Mouse (Mus musculus) erythroblast, embryonic 14.5 days (primary cell): Measurements from ENCODE around the gene Vmn2r68. TPM values are rescaled to one million over a fixed set of nuclear protein-coding genes. Genes with fewer than 3 reads are reported as not detected.

Experiments used
- H3K27me3 ChIP-seq: 2 replicates; pipeline ENCODE4 v1.6.1; 2012; ENCODE audit warnings: inconsistent platforms; ENCODE audit not compliant: control insufficient read depth
- H3K36me3 ChIP-seq: 2 replicates; pipeline ENCODE4 v1.6.1; 2012; ENCODE audit warnings: mild to moderate bottlenecking, inconsistent platforms; ENCODE audit not compliant: control insufficient read depth
- H3K4me1 ChIP-seq: 2 replicates; pipeline ENCODE4 v1.6.1; 2012; ENCODE audit warnings: inconsistent platforms; ENCODE audit not compliant: control insufficient read depth
- H3K4me3 ChIP-seq: replicated peaks from 2 replicates; pipeline ENCODE3; 2012; ENCODE audit warnings: moderate library complexity, mild to moderate bottlenecking, inconsistent platforms
- H3K9me3 ChIP-seq: 2 replicates; pipeline ENCODE4 v1.6.1; 2012; ENCODE audit warnings: low read length, inconsistent platforms, mixed read lengths; ENCODE audit not compliant: control insufficient read depth
- GATA1 ChIP-seq: IDR thresholded peaks from 2 replicates; pipeline ENCODE4 v1.6.1; 2012; ENCODE audit warnings: low read length, inconsistent platforms, mixed read lengths
- TAL1 ChIP-seq: IDR thresholded peaks from 3 replicates; pipeline ENCODE4 v1.6.1; 2012; ENCODE audit warnings: low read length, inconsistent platforms, mixed read lengths
- polyA plus RNA-seq: library from polyadenylated mRNA; stranded (reverse); fragments of >175 nt; gene quantifications from 2 replicates; pipeline ENCODE4 v1.2.3, GENCODE M21; 2012

Vmn2r68 gene
- 0.02 TPM in 1 of 2 replicates, not detected in the other for polyA plus RNA-seq

DNA sequence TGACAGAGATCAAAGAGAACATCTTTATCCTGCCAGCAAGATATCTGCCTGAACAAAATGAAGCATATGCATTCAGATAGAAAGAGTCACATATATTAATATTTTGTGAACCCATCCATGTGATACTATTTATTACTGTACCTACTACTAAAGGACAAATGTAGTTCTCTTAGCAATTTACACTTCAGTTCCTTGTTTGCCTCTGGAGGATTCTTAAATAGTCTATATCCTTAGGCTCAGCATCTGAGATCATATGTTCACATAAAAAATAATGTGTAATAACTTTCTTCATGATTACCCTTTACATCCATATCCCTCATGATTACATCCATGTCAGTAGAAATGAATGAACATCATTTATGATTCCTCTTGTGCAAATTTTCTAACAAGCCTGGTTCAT lies at the start of gene Vmn2r68:
TSS of gene Vmn2r68 (minus strand) at position 101 of the 400 bp plus-strand sequence.
- H3K36me3 ChIP-seq, result no peaks in the 10 kb centered on the region
- no peaks in the 10 kb centered on the region for H3K9me3 ChIP-seq
- no peaks in the 10 kb centered on the region for H3K27me3 ChIP-seq
- TF ChIP-seq TAL1 (no peak), GATA1 (no peak)
- no peak within 1 kb of the TSS for H3K4me3 ChIP-seq
- no peaks in the 10 kb centered on the region for H3K4me1 ChIP-seq

Other genes starting within 250 kb of the Vmn2r68 start
- gene Vmn2r66, start 225.5 kb downstream of the Vmn2r68 start, polyA plus RNA-seq, result under 0.01 TPM in 1 of 2 replicates, not detected in the other
- 0.01 TPM in 1 of 2 replicates, not detected in the other for gene Vmn2r67, start 81.8 kb downstream of the Vmn2r68 start, polyA plus RNA-seq
- gene Vmn2r69, start 178.1 kb upstream of the Vmn2r68 start, polyA plus RNA-seq, result under 0.01 TPM in 1 of 2 replicates, not detected in the other